Mouse (Mus musculus) limb, embryonic 11.5 days (tissue): Measurements from ENCODE around the gene Opn1sw. TPM values are rescaled to one million over a fixed set of nuclear protein-coding genes. Genes with fewer than 3 reads are reported as not detected.

Source experiments
- ATAC-seq: fragments of 200-750 bp; cut with Nextera tagmentation; 2 replicates; pipeline ENCODE4 v1.8.0; 2017; ENCODE audit warnings: low read depth; ENCODE audit not compliant: insufficient number of reproducible peaks, low FRiP score, low TSS enrichment
- DNase-seq: peaks from one replicate; pipeline ENCODE4 v3.0.0-alpha.2; 2015; ENCODE audit warnings: low spot score
- H3K27ac ChIP-seq: fragments of 300-500 bp; sonication (generic); replicated peaks from 2 replicates; pipeline ENCODE4 v1.5.1; 2014; ENCODE audit warnings: low read depth, mild to moderate bottlenecking, low read length
- H3K27me3 ChIP-seq: fragments of 300-500 bp; sonication (generic); 2 replicates; pipeline ENCODE4 v1.6.1; 2014; ENCODE audit warnings: mild to moderate bottlenecking, low read length, mixed read lengths; ENCODE audit not compliant: control insufficient read depth, insufficient read depth
- H3K36me3 ChIP-seq: fragments of 300-500 bp; sonication (generic); 2 replicates; pipeline ENCODE4 v1.6.1; 2014; ENCODE audit warnings: mild to moderate bottlenecking, low read length, moderate library complexity, mixed read lengths; ENCODE audit not compliant: control insufficient read depth, insufficient read depth
- H3K4me1 ChIP-seq: fragments of 300-500 bp; sonication (generic); 2 replicates; pipeline ENCODE4 v1.6.1; 2014; ENCODE audit warnings: low read length, mixed read lengths; ENCODE audit not compliant: control insufficient read depth, insufficient read depth
- H3K4me2 ChIP-seq: fragments of 300-500 bp; sonication (generic); 2 replicates; pipeline ENCODE4 v1.6.1; 2014; ENCODE audit warnings: low read depth, mild to moderate bottlenecking, moderate library complexity; ENCODE audit not compliant: severe bottlenecking
- H3K4me3 ChIP-seq: fragments of 300-500 bp; sonication (generic); 2 replicates; pipeline ENCODE4 v1.5.1; 2014; ENCODE audit warnings: low read depth, low read length
- H3K9ac ChIP-seq: fragments of 300-500 bp; sonication (generic); 2 replicates; pipeline ENCODE4 v1.6.1; 2014; ENCODE audit warnings: mild to moderate bottlenecking, low read length
- H3K9me3 ChIP-seq: fragments of 300-500 bp; sonication (generic); 2 replicates; pipeline ENCODE4 v1.6.1; 2016; ENCODE audit warnings: low read length; ENCODE audit not compliant: control insufficient read depth
- WGBS: fragments of 180-500 bp; shearing (Covaris S2); extraction: QIAGEN DNeasy Blood & Tissue Kit; methylation state at CpG from one replicate; pipeline ENCODE4 v1.1.7; 2014; 5-methylcytosine and 5-hydroxymethylcytosine counted together
- polyA plus RNA-seq: library from polyadenylated mRNA; unstranded; fragments of >200 nt; fragmentation: Nextera tagmentation; extraction: Ambion mirVana; gene quantifications from 2 replicates; pipeline ENCODE4 v1.2.1, GENCODE M21; 2014

Gene Opn1sw
- polyA plus RNA-seq, 1 experiment from 2014 or later: 0.24 TPM

DNA sequence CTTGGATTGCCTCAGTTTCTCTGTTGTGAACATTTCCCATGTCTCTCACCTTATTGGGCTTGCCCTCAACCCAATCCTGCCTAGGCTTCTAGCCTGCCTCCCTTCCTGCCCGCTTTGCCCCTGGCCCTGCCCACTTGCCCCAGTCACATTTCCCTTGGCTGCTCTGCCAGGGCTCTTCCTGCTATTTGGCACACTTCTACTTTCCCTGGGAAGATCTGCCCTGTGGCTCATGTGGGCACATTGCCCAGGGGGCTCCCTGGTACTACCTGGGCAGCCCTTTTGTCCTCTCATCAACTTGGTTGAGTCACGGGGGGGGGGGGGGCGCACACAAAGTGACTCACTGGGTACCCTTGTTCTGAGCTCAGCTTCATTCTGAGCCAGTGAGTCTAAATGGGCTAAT is 43.9 kb upstream of the Opn1sw start:
- Histone ChIP-seq H3K4me1 (peaks cover 34% of the 10 kb centered on the region), H3K4me2 (no peak overlapping the region), H3K9me3 (no peaks in the 10 kb centered on the region), H3K9ac (no peak overlapping the region), H3K4me3 (no peak overlapping the region), H3K36me3 (no peaks in the 10 kb centered on the region), H3K27me3 (peaks cover 9% of the 10 kb centered on the region), H3K27ac (no peak overlapping the region)
- 41% methylated on average over 3 of the region's 3 CpGs for WGBS
- ATAC-seq (no peak), DNase-seq (no peak)

DNA sequence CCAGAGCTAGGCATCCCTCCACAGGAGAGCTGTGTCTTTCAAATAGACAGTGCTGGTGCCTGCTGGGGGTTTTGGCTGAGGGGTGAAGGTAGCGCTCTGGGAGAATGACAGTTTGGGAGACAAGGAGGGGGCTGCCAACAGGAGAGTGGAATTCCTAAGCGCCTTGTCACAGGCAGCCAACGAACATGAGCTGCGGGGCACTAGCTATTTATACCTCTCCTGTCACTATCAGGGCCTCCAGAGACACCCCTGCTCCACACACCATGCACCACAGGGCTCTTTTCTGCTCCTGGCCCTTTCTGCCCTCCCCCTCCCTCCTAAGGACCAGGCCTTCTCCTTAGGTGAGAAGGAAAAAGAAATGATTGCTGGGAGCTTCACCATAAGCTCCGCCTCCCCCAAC is 43.2 kb upstream of the Opn1sw start:
- Histone ChIP-seq H3K9ac (0 out of 2 replicates have a peak overlapping the region, but pooled peaks have one; percentile 7), H3K9me3 (no peaks in the 10 kb centered on the region), H3K36me3 (no peaks in the 10 kb centered on the region), H3K27ac (no peak overlapping the region), H3K27me3 (peaks cover 9% of the 10 kb centered on the region), H3K4me2 (no peak overlapping the region), H3K4me1 (peaks cover 30% of the 10 kb centered on the region), H3K4me3 (no peak overlapping the region)
- ATAC-seq (no peak), DNase-seq (no peak)
- WGBS: 14% methylated on average over 5 of the region's 5 CpGs

DNA sequence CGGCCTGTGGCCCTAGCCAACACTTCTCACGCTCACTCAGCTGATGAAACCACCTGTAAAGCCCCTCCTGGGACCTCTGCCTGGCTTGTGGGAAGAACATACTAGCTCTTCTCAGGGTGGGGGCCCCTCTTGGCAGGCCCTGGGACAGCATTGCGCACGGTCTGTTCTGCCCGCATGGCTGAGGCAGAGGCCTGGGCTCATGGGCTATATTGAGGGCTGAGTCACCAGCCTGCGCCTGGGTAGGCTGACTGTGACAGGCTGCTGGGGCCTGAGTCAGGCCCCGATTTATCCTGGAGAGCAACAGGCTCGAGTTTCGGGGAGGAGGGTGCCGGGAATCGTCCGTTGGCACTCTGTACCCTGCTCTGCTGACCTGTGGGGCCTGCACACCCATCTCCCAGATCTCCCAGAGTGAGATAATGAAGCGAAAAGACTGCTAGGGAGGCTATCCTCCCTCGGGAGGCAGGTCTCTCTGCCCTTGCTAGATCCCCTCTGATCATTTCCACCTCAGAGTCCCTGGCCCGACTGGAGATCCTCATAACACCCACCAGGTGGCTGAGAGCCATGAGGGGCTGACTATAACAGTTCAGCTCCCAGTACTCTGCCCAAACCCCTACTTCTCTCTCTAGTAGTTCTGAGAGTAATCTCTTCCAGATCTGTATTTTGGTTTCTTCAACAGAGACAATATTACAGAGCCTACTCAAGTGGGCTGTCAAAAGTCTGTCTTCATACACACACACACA is 42.6 kb upstream of the Opn1sw start:
- ATAC-seq (no peak), DNase-seq (no peak)
- Histone ChIP-seq H3K27ac (no peak overlapping the region), H3K36me3 (no peaks in the 10 kb centered on the region), H3K9ac (0 out of 2 replicates have a peak overlapping the region, but pooled peaks have one; percentile 7), H3K4me2 (no peak overlapping the region), H3K4me3 (no peak overlapping the region), H3K9me3 (no peaks in the 10 kb centered on the region), H3K27me3 (peaks cover 9% of the 10 kb centered on the region), H3K4me1 (peaks cover 25% of the 10 kb centered on the region)
- WGBS: 39% methylated on average over 15 of the region's 15 CpGs

DNA sequence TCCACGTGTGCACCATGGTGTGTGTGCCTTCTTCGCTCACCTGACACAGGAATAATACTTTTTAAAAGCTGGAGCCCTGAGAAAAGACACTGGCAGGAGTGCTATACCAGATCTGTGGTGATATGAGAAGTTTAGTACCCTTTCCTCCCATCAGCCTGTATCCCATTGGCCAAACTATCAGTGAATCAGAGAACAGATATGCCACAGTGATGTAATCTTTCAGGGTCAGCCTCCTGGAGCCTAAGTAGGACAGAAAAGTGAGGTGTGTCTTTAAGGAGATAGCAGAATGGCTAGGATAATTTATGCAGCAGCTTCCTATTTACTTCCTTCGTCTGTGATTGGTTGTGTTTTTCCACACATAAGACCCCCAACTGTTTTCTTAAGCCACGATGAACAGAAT is 39.9 kb upstream of the Opn1sw start:
- H3K4me2 ChIP-seq: no peak overlapping the region
- no peak overlapping the region for H3K4me3 ChIP-seq
- no peak for ATAC-seq
- no peak overlapping the region for H3K9ac ChIP-seq
- WGBS: 65% methylated on average over 4 of the region's 4 CpGs
- H3K9me3 ChIP-seq: no peaks in the 10 kb centered on the region
- H3K27me3 ChIP-seq: 0 out of 2 replicates have a peak, but pooled peaks cover 3% of the 10 kb centered on the region
- H3K27ac ChIP-seq: no peak overlapping the region
- no peak for DNase-seq
- no peaks in the 10 kb centered on the region for H3K36me3 ChIP-seq
- H3K4me1 ChIP-seq: peaks cover 5% of the 10 kb centered on the region; the same call in 1 of the 2 replicates

DNA sequence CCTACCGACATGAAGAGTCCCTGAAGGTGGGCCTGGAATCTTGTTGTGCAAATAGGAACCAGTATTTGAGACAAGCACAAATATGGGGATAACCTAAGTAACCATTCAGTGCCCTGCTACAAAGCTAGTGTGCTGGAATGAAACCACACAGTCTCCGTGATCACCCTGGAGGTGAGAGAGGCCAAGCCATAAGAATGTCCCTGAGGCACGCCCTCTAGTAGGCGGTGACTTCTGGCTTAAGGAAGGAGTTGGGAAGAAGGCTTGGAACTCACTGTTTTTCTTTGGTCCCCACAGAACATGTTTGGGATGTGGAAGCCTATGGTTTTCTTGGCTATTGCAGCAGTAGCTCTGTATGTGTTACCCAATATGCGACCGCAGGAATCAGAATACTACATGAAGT is 38.1 kb upstream of the Opn1sw start:
- no peaks in the 10 kb centered on the region for H3K9me3 ChIP-seq
- no peak for DNase-seq
- H3K27me3 ChIP-seq: no peaks in the 10 kb centered on the region
- no peak overlapping the region for H3K4me3 ChIP-seq
- 74% methylated on average over 6 of the region's 6 CpGs for WGBS
- H3K4me2 ChIP-seq: no peak overlapping the region
- H3K27ac ChIP-seq: no peak overlapping the region
- H3K9ac ChIP-seq: no peak overlapping the region
- H3K4me1 ChIP-seq: 0 out of 2 replicates have a peak, but pooled peaks cover 2% of the 10 kb centered on the region
- no peaks in the 10 kb centered on the region for H3K36me3 ChIP-seq
- no peak for ATAC-seq

DNA sequence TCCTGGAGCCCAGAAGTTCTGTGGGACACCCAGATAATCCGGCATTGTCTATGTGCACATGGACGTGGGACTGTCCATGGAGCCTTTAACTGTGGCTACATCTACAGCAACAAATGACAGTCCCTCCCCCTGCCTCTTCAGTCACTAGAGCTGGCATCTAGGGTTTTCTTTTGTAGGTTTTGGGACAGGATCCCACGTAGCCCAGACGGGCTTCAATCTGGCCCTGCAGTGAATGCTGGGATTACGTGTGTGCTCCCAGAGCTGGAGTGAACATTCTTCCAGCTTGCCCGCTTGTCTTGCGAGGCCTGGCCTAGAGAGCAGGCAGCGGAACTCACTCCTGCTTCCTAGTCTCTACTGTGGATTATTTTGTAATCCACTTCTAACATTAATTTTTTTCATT is 36.9 kb upstream of the Opn1sw start:
- Histone ChIP-seq H3K9me3 (no peaks in the 10 kb centered on the region), H3K4me3 (no peak overlapping the region), H3K27ac (no peak overlapping the region), H3K4me2 (no peak overlapping the region), H3K27me3 (no peaks in the 10 kb centered on the region), H3K9ac (no peak overlapping the region), H3K36me3 (no peaks in the 10 kb centered on the region), H3K4me1 (0 out of 2 replicates have a peak, but pooled peaks cover 2% of the 10 kb centered on the region)
- 89% methylated on average over 8 of the region's 8 CpGs for WGBS
- ATAC-seq (no peak), DNase-seq (no peak)

DNA sequence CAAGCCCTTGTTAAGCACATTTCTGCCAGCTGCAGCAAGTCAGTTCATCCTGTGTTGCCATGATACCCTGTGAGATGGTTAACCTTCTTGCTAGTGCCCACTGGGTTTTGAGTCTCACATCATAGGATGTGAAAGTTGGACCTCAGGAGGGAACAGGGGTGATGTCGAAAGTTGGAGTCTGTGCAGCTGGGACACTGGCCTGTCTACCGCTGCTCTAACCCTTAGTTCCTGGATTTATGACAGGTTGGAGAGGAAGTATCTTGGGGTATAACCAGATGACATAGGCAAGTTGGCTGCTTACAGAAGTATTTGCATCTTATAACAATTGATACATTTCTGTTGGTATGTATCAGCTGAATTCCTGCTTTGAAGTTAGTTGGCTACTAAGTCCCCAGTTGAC is 32.3 kb upstream of the Opn1sw start:
- no peak overlapping the region for H3K4me2 ChIP-seq
- no peak overlapping the region for H3K9ac ChIP-seq
- H3K27me3 ChIP-seq: no peaks in the 10 kb centered on the region
- H3K4me1 ChIP-seq: no peaks in the 10 kb centered on the region
- no peak overlapping the region for H3K4me3 ChIP-seq
- WGBS: 87% methylated on average over 2 of the region's 2 CpGs
- ATAC-seq (no peak), DNase-seq (no peak)
- no peak overlapping the region for H3K27ac ChIP-seq
- no peaks in the 10 kb centered on the region for H3K36me3 ChIP-seq
- H3K9me3 ChIP-seq: no peaks in the 10 kb centered on the region

DNA sequence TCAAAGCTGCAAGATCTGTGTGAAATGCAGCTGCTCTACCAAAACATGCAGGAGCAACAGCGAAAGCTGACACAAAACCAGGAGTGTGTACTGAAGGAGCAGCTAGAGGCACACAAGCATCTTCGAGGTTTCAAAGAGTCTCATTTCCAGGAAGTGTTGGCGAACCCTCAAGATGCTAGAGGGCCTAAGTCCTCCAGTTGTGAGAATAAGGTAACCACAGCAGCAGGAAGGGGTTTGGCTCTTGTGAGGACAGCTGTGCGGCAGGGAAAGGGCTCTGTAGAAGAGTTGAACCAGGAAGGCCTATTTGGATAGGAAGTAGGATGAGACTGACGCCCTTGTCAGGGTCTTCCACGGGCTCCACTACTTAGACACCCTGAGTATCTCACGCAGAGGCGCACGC is 27.2 kb upstream of the Opn1sw start:
- peaks cover 5% of the 10 kb centered on the region for H3K36me3 ChIP-seq

More for the DNA sequence above, 27.2 kb upstream of the Opn1sw start:
- H3K27me3 ChIP-seq: no peaks in the 10 kb centered on the region
- no peak overlapping the region for H3K27ac ChIP-seq
- H3K4me3 ChIP-seq: no peak overlapping the region
- no peak for DNase-seq
- ATAC-seq: no peak
- no peaks in the 10 kb centered on the region for H3K4me1 ChIP-seq
- no peak overlapping the region for H3K9ac ChIP-seq
- H3K4me2 ChIP-seq: no peak overlapping the region
- WGBS: 81% methylated on average over 9 of the region's 9 CpGs
- no peaks in the 10 kb centered on the region for H3K9me3 ChIP-seq
